Mouse (Mus musculus): Measurements from ENCODE around the gene Actr1a.

DNA sequence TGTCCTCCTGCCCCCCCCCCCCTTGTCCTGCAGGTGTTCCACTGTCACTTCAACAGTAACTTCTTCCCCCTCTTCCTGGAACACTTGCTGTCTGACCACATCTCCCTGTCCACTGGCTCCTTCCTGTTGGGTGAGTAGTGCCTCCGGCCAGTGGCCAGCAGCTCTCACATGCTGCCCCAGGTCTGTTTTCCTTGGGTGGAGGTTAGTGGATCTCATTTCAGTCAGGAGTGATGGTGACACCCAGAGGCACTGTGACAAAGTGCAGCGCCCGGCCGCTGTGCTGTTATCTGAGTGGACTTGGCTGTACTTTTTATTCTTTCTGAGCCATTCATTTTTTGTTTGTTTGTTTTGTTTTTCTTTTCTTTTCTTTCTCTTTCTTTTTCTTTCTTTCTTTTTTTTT, 26.3 kb downstream of the Actr1a start:
- no peak for TF ChIP-seq POLR2A (IDR thresholded peaks at IDR 0.05; ENCODE audit: borderline replicate concordance, insufficient read depth, low read length)
- peak; percentile 81 for TF ChIP-seq CTCF (IDR thresholded peaks at IDR 0.05; ENCODE audit: borderline replicate concordance, insufficient read depth, low read depth, low read length)

Measured in cerebellum, adult 2 months (tissue).